Mouse (Mus musculus) neural tube, embryonic 14.5 days (tissue): Measurements from ENCODE around the gene Dctn3. TPM values are rescaled to one million over a fixed set of nuclear protein-coding genes. Genes with fewer than 3 reads are reported as not detected.
"Not testable (repeated sequence)": the region's sequence is repeated elsewhere in the genome, so short reads cannot be mapped to it uniquely, and the experiment has no call there.

Source experiments
- ATAC-seq: fragments of 200-750 bp; cut with Nextera tagmentation; 2 replicates; pipeline ENCODE4 v1.8.0; 2017; ENCODE audit warnings: low read depth, mild to moderate bottlenecking, moderate TSS enrichment, moderate library complexity
- H3K27ac ChIP-seq: fragments of 300-500 bp; sonication (generic); 2 replicates; pipeline ENCODE4 v1.5.1; 2014; ENCODE audit warnings: low read depth, mild to moderate bottlenecking, control low read depth, low read length, moderate library complexity, mixed read lengths
- H3K27me3 ChIP-seq: fragments of 300-500 bp; sonication (generic); 2 replicates; pipeline ENCODE4 v1.6.1; 2014; ENCODE audit warnings: low read length; ENCODE audit not compliant: control insufficient read depth, insufficient read depth
- H3K36me3 ChIP-seq: fragments of 300-500 bp; sonication (generic); 2 replicates; pipeline ENCODE4 v1.6.1; 2014; ENCODE audit warnings: low read length, mixed read lengths; ENCODE audit not compliant: control insufficient read depth, insufficient read depth
- H3K4me1 ChIP-seq: fragments of 300-500 bp; sonication (generic); 2 replicates; pipeline ENCODE4 v1.6.1; 2014; ENCODE audit warnings: low read length; ENCODE audit not compliant: control insufficient read depth, insufficient read depth
- H3K4me2 ChIP-seq: fragments of 300-500 bp; sonication (generic); 2 replicates; pipeline ENCODE4 v1.6.1; 2014; ENCODE audit warnings: mild to moderate bottlenecking, low read depth, low read length, control low read depth
- H3K4me3 ChIP-seq: fragments of 300-500 bp; sonication (generic); 2 replicates; pipeline ENCODE4 v1.5.1; 2014; ENCODE audit warnings: low read depth, low read length, control low read depth, mixed read lengths
- H3K9ac ChIP-seq: fragments of 300-500 bp; sonication (generic); replicated peaks from 2 replicates; pipeline ENCODE4 v1.6.1; 2014; ENCODE audit warnings: low read depth, mild to moderate bottlenecking, control low read depth, low read length, mixed read lengths
- H3K9me3 ChIP-seq: fragments of 300-500 bp; sonication (generic); 2 replicates; pipeline ENCODE4 v1.6.1; 2016; ENCODE audit warnings: low read length; ENCODE audit not compliant: control insufficient read depth
- WGBS: fragments of 180-500 bp; shearing (Covaris S2); extraction: QIAGEN DNeasy Blood & Tissue Kit; methylation state at CpG from one replicate; pipeline ENCODE4 v1.1.7; 2014; 5-methylcytosine and 5-hydroxymethylcytosine counted together
- polyA plus RNA-seq: library from polyadenylated mRNA; unstranded; fragments of >200 nt; fragmentation: Nextera tagmentation; extraction: Ambion mirVana; gene quantifications from 2 replicates; pipeline ENCODE4 v1.2.1, GENCODE M21; 2014

Gene Dctn3
- polyA plus RNA-seq, 1 experiment from 2014 or later: 281 TPM

- no peak overlapping the region for H3K4me3 ChIP-seq
- no peaks in the 10 kb centered on the region for H3K36me3 ChIP-seq
- H3K4me2 ChIP-seq: no peak overlapping the region
- no peak overlapping the region for H3K27ac ChIP-seq
- H3K9me3 ChIP-seq: no peaks in the 10 kb centered on the region
- no peaks in the 10 kb centered on the region for H3K27me3 ChIP-seq
- H3K4me1 ChIP-seq: peaks cover 28% of the 10 kb centered on the region
- H3K9ac ChIP-seq: no peak overlapping the region
- 39% methylated on average over 8 of the region's 8 CpGs for WGBS
- ATAC-seq: peak; percentile 44
Observed at GRCm38 (mm10) chr4:41708192-41708745, 14.7 kb downstream of the Dctn3 start.

GRCm38 (mm10) chr4:41707011-41707535, 15.9 kb downstream of the Dctn3 start:
- H3K27ac ChIP-seq: peak overlapping the region; percentile 60
- no peaks in the 10 kb centered on the region for H3K9me3 ChIP-seq
- H3K4me1 ChIP-seq: peaks cover 20% of the 10 kb centered on the region
- WGBS: under 1% methylated on average over 13 of the region's 13 CpGs
- H3K9ac ChIP-seq: no peak overlapping the region
- peak overlapping the region; percentile 19; the same call in 1 of the 2 replicates for H3K4me2 ChIP-seq
- H3K27me3 ChIP-seq: no peaks in the 10 kb centered on the region
- ATAC-seq: peak; percentile 82
- H3K4me3 ChIP-seq: no peak overlapping the region
- H3K36me3 ChIP-seq: no peaks in the 10 kb centered on the region

GRCm38 (mm10) chr4:41705922-41706754, 16.8 kb downstream of the Dctn3 start:
- Histone ChIP-seq H3K4me3 (no peak overlapping the region), H3K36me3 (no peaks in the 10 kb centered on the region), H3K4me2 (peak overlapping the region; percentile 19; the same call in 1 of the 2 replicates), H3K9ac (no peak overlapping the region), H3K9me3 (no peaks in the 10 kb centered on the region), H3K27ac (peak overlapping the region; percentile 1; the same call in 1 of the 2 replicates), H3K27me3 (no peaks in the 10 kb centered on the region), H3K4me1 (peaks cover 15% of the 10 kb centered on the region)
- no peak for ATAC-seq
- WGBS: 57% methylated on average over 19 of the region's 19 CpGs

DNA sequence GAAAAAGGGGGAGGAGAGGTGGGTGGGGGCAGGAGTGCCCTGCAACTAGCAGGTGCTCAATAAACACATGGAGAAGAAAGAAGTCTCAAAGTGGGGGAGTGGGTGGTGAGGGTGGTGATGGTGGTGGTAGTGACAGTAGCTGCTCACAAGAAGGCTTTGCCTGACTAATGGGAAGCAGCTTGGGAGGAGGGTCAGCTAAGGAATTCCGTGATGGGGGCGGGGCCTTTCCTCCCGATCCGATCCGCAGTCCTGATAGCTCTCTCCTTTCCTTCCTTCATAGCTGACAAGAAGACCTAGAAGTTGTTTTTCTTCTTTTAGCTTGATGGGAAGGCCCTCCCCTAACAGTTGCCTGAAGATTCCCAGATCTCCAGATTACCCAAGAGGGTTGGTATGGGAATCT, 18.3 kb downstream of the Dctn3 start:
- Histone ChIP-seq H3K4me2 (no peak overlapping the region), H3K27ac (no peak overlapping the region), H3K9me3 (no peaks in the 10 kb centered on the region), H3K9ac (no peak overlapping the region), H3K36me3 (no peaks in the 10 kb centered on the region), H3K27me3 (no peaks in the 10 kb centered on the region), H3K4me3 (no peak overlapping the region), H3K4me1 (peaks cover 15% of the 10 kb centered on the region)
- WGBS: 7% methylated on average over 5 of the region's 5 CpGs
- ATAC-seq: no peak

DNA sequence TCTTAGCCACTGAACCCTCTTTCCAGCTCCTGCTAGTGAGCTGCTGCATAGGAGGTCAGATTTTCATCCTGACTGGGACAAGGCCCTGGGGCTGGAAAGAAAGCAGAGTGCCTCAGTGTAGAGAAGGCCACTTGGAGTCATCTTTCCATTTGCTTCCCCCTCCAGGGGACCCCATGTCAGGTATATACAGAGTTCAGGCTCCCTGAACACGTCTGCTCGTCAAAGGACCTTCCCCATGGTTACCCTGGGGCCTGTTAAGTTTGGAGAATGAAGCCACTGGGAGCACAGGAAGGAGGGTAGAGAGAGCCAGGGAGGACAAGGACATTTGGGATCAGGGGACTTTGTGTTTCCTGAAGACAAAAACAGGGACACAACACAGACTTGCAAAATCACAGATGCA, 20.7 kb downstream of the Dctn3 start:
- H3K4me3 ChIP-seq, ATAC-seq, H3K27me3 ChIP-seq, H3K9me3 ChIP-seq, H3K36me3 ChIP-seq, H3K4me2 ChIP-seq, H3K27ac ChIP-seq, H3K9ac ChIP-seq: not testable (repeated sequence)
- peaks cover 12% of the 10 kb centered on the region for H3K4me1 ChIP-seq
- 72% methylated on average over 2 of the region's 2 CpGs for WGBS

DNA sequence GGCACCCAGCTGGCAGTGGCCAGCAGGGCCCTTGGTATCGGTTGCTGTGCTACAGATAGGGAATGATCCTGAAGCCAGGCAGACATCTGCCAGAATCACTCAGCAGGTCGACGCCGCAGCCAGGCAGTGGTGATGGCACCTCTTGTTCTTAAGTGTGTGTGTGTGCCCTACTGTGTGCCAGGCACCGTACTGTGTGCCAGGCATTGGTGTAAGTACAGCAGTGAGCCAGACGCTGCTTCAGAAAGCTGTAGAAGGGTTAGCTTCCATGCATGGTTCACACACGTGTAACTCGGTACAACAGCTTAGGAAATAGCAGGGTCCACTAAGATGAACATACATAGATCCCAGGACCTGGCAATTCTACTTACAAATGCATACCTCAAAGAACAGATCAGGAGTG, 22.7 kb downstream of the Dctn3 start:
- H3K9me3 ChIP-seq, H3K27ac ChIP-seq, ATAC-seq, H3K36me3 ChIP-seq, H3K4me2 ChIP-seq, H3K27me3 ChIP-seq, H3K4me1 ChIP-seq, H3K4me3 ChIP-seq, H3K9ac ChIP-seq: not testable (repeated sequence)
- 84% methylated on average over 2 of the region's 8 CpGs for WGBS

DNA sequence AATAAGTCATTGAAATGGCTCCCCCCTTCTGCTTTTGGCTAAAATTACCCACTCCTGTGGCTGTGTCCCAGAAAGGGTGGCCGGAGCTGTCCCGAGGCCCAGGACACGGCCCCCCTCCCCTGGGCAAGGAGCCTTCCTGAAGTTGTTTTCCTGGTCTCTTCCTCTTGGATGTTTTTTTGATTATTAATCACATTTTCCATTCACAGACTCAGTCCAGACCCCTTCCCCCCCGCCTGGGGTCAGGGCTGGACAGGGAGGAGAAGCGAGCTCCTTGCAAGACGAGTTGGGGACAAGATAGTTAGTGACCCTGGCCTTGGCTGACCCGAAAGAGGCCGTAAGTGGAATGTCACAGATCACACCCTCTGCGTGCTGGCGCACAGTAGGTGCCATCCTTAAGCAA, 23.2 kb downstream of the Dctn3 start, which contains the start of gene Il11ra1:
Gene Il11ra1 (plus strand): TSS at position 207 of the 400 bp plus-strand sequence.
- H3K4me3 ChIP-seq, H3K27me3 ChIP-seq, H3K9ac ChIP-seq, H3K4me2 ChIP-seq, H3K9me3 ChIP-seq, ATAC-seq, H3K27ac ChIP-seq, H3K4me1 ChIP-seq, H3K36me3 ChIP-seq: not testable (repeated sequence)
- WGBS: 84% methylated on average over 8 of the region's 10 CpGs

DNA sequence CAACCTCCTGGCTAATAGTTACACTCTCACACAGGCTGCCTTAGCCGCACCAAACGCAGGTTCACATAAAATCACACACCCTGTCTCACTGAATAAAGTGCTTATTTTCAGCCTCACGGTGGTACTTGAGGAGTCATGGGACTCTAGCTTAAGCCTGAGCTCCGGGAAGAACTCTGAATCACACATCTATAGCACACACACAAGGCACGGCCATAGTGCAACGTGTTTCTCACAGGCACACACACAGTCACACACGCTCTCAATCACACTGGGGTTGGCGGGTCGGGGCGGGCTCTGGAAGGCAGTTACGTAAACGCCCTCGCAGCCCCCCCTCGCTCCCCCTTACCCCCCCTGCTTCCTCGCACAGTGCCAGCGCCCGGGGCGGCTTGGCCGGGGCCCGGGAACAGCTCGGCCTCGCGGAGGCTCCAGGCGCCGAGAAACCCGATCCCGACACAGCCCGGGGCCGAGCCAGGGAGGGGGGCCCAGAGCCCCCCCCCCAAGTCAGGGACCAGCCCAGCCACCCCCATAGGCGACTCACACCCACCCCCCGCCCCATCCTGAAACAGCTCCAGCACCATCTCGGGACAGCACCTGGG, 24.5 kb downstream of the Dctn3 start:
- not testable (repeated sequence) for H3K4me2 ChIP-seq

More for the DNA sequence above, 24.5 kb downstream of the Dctn3 start:
- ATAC-seq, H3K4me3 ChIP-seq, H3K27ac ChIP-seq, H3K27me3 ChIP-seq, H3K9me3 ChIP-seq, H3K4me1 ChIP-seq, H3K9ac ChIP-seq, H3K36me3 ChIP-seq: not testable (repeated sequence)
- WGBS: 5% methylated on average over 19 of the region's 32 CpGs
